Comparison of ENCODE assay signal across 11 mouse cellular contexts in genomic region chr8:61387501-61387963, GRCm38 (mm10).
DNase-seq lines count a peak whose midpoint lies in the region; ATAC-seq and TF ChIP-seq lines count a peak whose summit lies in the region.
"Had no signal": no experiment of that assay in that cellular context is flagged by ENCODE, and none has a peak within 500 bp of the region (broad histone marks: within the 10 kb centered on the region; RNA-seq: fewer than 3 reads in every experiment).

No protein-coding gene starts in this region.

- H3K36me3 ChIP-seq in intestine, embryonic 16.5 days (ENCODE audit: control insufficient read depth, insufficient read depth, low read length), result no peaks in the 10 kb centered on the region
- H3K36me3 ChIP-seq in intestine, embryonic 15.5 days, result peaks cover 4% of the 10 kb centered on the region; the same call in 1 of the 2 replicates
- peaks cover 57% of the 10 kb centered on the region for H3K36me3 ChIP-seq in embryonic facial prominence, embryonic 10.5 days (replicated peaks)
- H3K36me3 ChIP-seq in intestine, postnatal 0 days (ENCODE audit: control insufficient read depth, insufficient read depth), result peaks cover 27% of the 10 kb centered on the region; the same call in 1 of the 2 replicates
- H3K36me3 ChIP-seq in midbrain, embryonic 16.5 days (ENCODE audit: control insufficient read depth, insufficient read depth, low read length), result 0 out of 2 replicates have a peak, but pooled peaks cover 6% of the 10 kb centered on the region
- no peaks in the 10 kb centered on the region; the same call in 1 of the 2 replicates for H3K36me3 ChIP-seq in liver, embryonic 11.5 days (ENCODE audit: control insufficient read depth, insufficient read depth, low read length)

- 57% methylated on average over 6 of the region's 6 CpGs for WGBS in intestine, embryonic 16.5 days
- WGBS in intestine, embryonic 15.5 days, result 60% methylated on average over 6 of the region's 6 CpGs
- WGBS in embryonic facial prominence, embryonic 10.5 days, result 33% methylated on average over 6 of the region's 6 CpGs
- WGBS in intestine, postnatal 0 days, result 47% methylated on average over 6 of the region's 6 CpGs
- WGBS in midbrain, embryonic 16.5 days, result 9% methylated on average over 6 of the region's 6 CpGs
- 64% methylated on average over 6 of the region's 6 CpGs for WGBS in liver, embryonic 11.5 days

- H3K9me3 ChIP-seq in intestine, embryonic 16.5 days (ENCODE audit: control insufficient read depth, low read length), result no peaks in the 10 kb centered on the region
- no peaks in the 10 kb centered on the region for H3K9me3 ChIP-seq in intestine, embryonic 15.5 days
- no peaks in the 10 kb centered on the region for H3K9me3 ChIP-seq in embryonic facial prominence, embryonic 10.5 days
- no peaks in the 10 kb centered on the region for H3K9me3 ChIP-seq in intestine, postnatal 0 days (ENCODE audit: control insufficient read depth)
- no peaks in the 10 kb centered on the region for H3K9me3 ChIP-seq in midbrain, embryonic 16.5 days (replicated peaks; ENCODE audit: control insufficient read depth, low read length, poor library complexity, severe bottlenecking)
- no peaks in the 10 kb centered on the region for H3K9me3 ChIP-seq in liver, embryonic 11.5 days (ENCODE audit: control insufficient read depth, low read length)
- H3K9me3 ChIP-seq: liver, embryonic 12.5 days had no signal

- DNase-seq in embryonic facial prominence, embryonic 10.5 days (ENCODE audit: low spot score), result peak; percentile 40
- DNase-seq in adrenal gland, adult 8-10 months, result no peak
- no peak for DNase-seq in left cerebral cortex, postnatal 14 days (ENCODE audit: low spot score in 2 of 2)
- no peak for DNase-seq in liver, embryonic 11.5 days (ENCODE audit: low spot score)
- DNase-seq: gastrocnemius, adult 2 months; thymus, postnatal 25 days had no signal

- no peaks in the 10 kb centered on the region for H3K27me3 ChIP-seq in intestine, embryonic 16.5 days (replicated peaks; ENCODE audit: control insufficient read depth, insufficient read depth, low read length)
- H3K27me3 ChIP-seq in intestine, embryonic 15.5 days (replicated peaks), result no peaks in the 10 kb centered on the region
- no peaks in the 10 kb centered on the region for H3K27me3 ChIP-seq in embryonic facial prominence, embryonic 10.5 days (replicated peaks; ENCODE audit: low read depth, poor library complexity, severe bottlenecking)
- no peaks in the 10 kb centered on the region for H3K27me3 ChIP-seq in intestine, postnatal 0 days (replicated peaks; ENCODE audit: control insufficient read depth, insufficient read depth, low read length)
- H3K27me3 ChIP-seq in midbrain, embryonic 16.5 days (ENCODE audit: control insufficient read depth, insufficient read depth, low read depth, low read length), result no peaks in the 10 kb centered on the region
- no peaks in the 10 kb centered on the region for H3K27me3 ChIP-seq in liver, embryonic 11.5 days (replicated peaks; ENCODE audit: control insufficient read depth, insufficient read depth, low read length)
- H3K27me3 ChIP-seq: liver, embryonic 12.5 days had no signal

- H3K4me2 ChIP-seq in intestine, embryonic 16.5 days (ENCODE audit: low read depth, low read length), result no peak overlapping the region
- H3K4me2 ChIP-seq in intestine, embryonic 15.5 days (replicated peaks), result no peak overlapping the region
- H3K4me2 ChIP-seq in intestine, postnatal 0 days (replicated peaks; ENCODE audit: low read depth), result no peak overlapping the region
- H3K4me2 ChIP-seq in midbrain, embryonic 16.5 days (ENCODE audit: low read length), result no peak overlapping the region
- no peak overlapping the region for H3K4me2 ChIP-seq in liver, embryonic 11.5 days
- H3K4me2 ChIP-seq: liver, embryonic 12.5 days had no signal

- intact Hi-C loops in left cerebral cortex, postnatal 14 days (cut with DNase I), result loop anchor here (10.0 kb wide), 1 partner anchor 97 kb away; the partner anchor contains the start of gene Cbr4

- peaks cover 15% of the 10 kb centered on the region for H3K4me1 ChIP-seq in intestine, embryonic 16.5 days (ENCODE audit: control insufficient read depth, insufficient read depth, low read length)
- peaks cover 12% of the 10 kb centered on the region for H3K4me1 ChIP-seq in intestine, embryonic 15.5 days (replicated peaks)
- H3K4me1 ChIP-seq in embryonic facial prominence, embryonic 10.5 days, result peaks cover 61% of the 10 kb centered on the region
- no peaks in the 10 kb centered on the region; the same call in 1 of the 2 replicates for H3K4me1 ChIP-seq in intestine, postnatal 0 days (replicated peaks; ENCODE audit: control insufficient read depth, insufficient read depth, low read length)
- peaks cover 24% of the 10 kb centered on the region for H3K4me1 ChIP-seq in midbrain, embryonic 16.5 days (ENCODE audit: control insufficient read depth, insufficient read depth, low read length)
- peaks cover 2% of the 10 kb centered on the region; the same call in 1 of the 2 replicates for H3K4me1 ChIP-seq in liver, embryonic 11.5 days (replicated peaks; ENCODE audit: control insufficient read depth, insufficient read depth, low read length)

- H3K9ac ChIP-seq in intestine, embryonic 16.5 days (ENCODE audit: low read depth, low read length), result no peak overlapping the region
- no peak overlapping the region for H3K9ac ChIP-seq in intestine, embryonic 15.5 days
- no peak overlapping the region for H3K9ac ChIP-seq in intestine, postnatal 0 days (ENCODE audit: low read depth, low read length)
- H3K9ac ChIP-seq in midbrain, embryonic 16.5 days (ENCODE audit: low read depth, low read length), result no peak overlapping the region
- H3K9ac ChIP-seq in liver, embryonic 11.5 days (ENCODE audit: low read depth, low read length), result no peak overlapping the region
- H3K9ac ChIP-seq: liver, embryonic 12.5 days had no signal

- TF ChIP-seq CTCF in intestine, postnatal 0 days (IDR thresholded peaks at IDR 0.05; ENCODE audit: low read depth), result no peak

- peak overlapping the region; percentile 33; the same call in 1 of the 2 replicates for H3K27ac ChIP-seq in intestine, embryonic 16.5 days (ENCODE audit: low read length)
- no peak overlapping the region for H3K27ac ChIP-seq in intestine, embryonic 15.5 days
- peak overlapping the region; percentile 80 for H3K27ac ChIP-seq in embryonic facial prominence, embryonic 10.5 days (replicated peaks)
- no peak overlapping the region for H3K27ac ChIP-seq in intestine, postnatal 0 days (ENCODE audit: low read depth, low read length)
- peak overlapping the region; percentile 77; the same call in 1 of the 2 replicates for H3K27ac ChIP-seq in midbrain, embryonic 16.5 days (ENCODE audit: low read length)
- no peak overlapping the region for H3K27ac ChIP-seq in liver, embryonic 11.5 days (ENCODE audit: low read depth, low read length)
- H3K27ac ChIP-seq: gastrocnemius, adult 2 months; liver, embryonic 12.5 days had no signal

- no peak overlapping the region for H3K4me3 ChIP-seq in intestine, embryonic 16.5 days (ENCODE audit: low read length)
- no peak overlapping the region for H3K4me3 ChIP-seq in intestine, embryonic 15.5 days (replicated peaks)
- H3K4me3 ChIP-seq in embryonic facial prominence, embryonic 10.5 days, result 0 out of 2 replicates have a peak overlapping the region, but pooled peaks have one; percentile 1
- no peak overlapping the region for H3K4me3 ChIP-seq in intestine, postnatal 0 days (ENCODE audit: low read depth, low read length)
- H3K4me3 ChIP-seq in midbrain, embryonic 16.5 days (ENCODE audit: low read depth, low read length), result no peak overlapping the region
- no peak overlapping the region for H3K4me3 ChIP-seq in liver, embryonic 11.5 days (ENCODE audit: low read depth, low read length)
- H3K4me3 ChIP-seq: gastrocnemius, adult 2 months; liver, embryonic 12.5 days had no signal

- peak; percentile 14; the same call in 1 of the 2 replicates for ATAC-seq in intestine, embryonic 16.5 days
- no peak; the same call in 1 of the 2 replicates for ATAC-seq in intestine, embryonic 15.5 days
- 0 out of 2 replicates have a peak, but pooled peaks have one; percentile 17 for ATAC-seq in intestine, postnatal 0 days
- ATAC-seq in midbrain, embryonic 16.5 days, result peak; percentile 37
- no peak for ATAC-seq in liver, embryonic 11.5 days (replicated peaks; ENCODE audit: low FRiP score)
- ATAC-seq: liver, embryonic 12.5 days had no signal

Comparison
In these comparisons a context has a peak if more than half of its experiments do, and no peak if none do; other contexts are left out.
1. ATAC-seq: peak in intestine, embryonic 16.5 days (single experiment), intestine, postnatal 0 days (single experiment) and midbrain, embryonic 16.5 days (single experiment); none in intestine, embryonic 15.5 days (single experiment) and liver, embryonic 11.5 days (single experiment).
2. H3K27ac ChIP-seq: peak in intestine, embryonic 16.5 days (single experiment), embryonic facial prominence, embryonic 10.5 days (single experiment) and midbrain, embryonic 16.5 days (single experiment); none in intestine, embryonic 15.5 days (single experiment), intestine, postnatal 0 days (single experiment) and liver, embryonic 11.5 days (single experiment).